Mouse (Mus musculus): ENCODE results near the gene Gm19935.

Gene Gm19935

DNA sequence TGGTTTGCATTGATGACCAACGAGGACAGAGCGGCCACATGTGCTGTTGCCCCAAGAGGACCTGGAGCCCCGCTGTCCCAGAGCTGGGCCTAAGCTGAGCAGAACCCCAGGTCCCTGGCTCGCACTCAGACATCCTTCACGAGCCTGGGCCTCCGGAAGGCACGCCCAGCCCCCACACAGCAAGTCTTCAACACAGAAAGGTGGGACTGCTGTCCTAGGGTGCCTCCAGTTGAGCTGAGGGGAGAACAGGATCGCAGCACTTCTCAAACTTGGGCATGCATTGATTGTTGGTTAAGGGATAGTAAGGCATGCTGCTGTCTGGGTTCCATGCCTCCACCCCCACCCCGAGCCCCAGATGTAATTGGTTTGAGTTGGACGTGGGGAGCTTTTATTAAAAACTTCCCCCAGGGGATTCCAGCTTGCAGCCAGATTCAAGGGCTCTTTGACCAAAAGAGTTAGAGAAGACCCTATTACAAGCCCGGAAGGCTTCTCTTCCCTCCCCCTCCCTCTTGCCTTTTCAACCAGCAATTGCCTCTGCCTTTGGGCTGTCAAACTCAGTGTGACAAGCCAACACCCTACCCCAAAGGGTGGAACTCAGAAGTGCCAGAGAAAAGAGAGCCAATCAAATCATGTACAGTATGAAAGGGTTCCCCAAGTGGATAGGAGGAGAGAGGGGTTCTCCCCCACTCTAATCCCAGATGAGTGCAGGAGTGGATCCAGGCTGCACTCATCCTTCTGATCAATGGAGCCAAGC, 12.0 kb upstream of the Gm19935 start:
- DNase-seq: peak in 1 of 2 experiments; percentile 15

DNA sequence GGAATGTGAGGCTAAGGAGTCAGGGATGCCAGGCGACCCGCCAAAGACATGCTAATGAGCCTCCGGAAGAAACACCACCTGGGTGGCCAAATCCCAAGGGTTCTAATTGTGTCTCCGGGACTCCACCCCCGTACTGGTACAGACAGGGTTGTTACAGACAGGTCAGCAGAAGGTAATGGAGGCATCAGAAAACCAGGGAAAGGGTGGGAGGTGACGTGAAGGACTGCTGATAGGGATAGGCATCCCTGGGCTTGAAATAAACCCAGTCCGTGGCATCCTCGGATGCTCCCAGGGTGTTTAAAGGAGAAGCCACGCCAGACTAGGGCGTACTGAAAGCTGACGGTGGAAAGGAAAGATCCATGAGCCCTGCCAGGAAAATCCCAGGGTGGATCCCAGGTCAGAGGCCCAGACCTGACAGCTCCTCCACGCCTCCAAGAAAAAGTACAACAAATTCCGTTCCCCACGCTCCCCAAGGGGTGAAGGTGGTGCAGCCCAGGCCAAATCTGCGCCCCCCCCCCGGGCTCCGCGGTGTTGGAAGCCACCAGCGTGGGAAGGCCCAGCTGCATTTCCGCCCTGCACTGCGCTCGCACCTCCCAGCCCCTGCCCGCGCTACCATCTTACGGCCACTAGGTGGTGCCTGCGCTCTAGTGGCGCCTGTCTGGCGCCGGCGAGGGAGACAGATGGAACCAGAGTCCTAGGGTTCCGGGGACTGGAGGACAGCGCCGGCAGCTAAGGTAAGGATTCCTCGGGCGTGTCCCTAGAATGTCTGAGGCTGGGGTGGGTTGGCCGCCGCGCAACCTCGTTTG, 11.2 kb upstream of the Gm19935 start, which contains the start of gene Chd9:
TSS of gene Chd9 (plus strand) at position 172 of the 806 bp plus-strand sequence.
- DNase-seq: peak; percentile 96 to 97

DNA sequence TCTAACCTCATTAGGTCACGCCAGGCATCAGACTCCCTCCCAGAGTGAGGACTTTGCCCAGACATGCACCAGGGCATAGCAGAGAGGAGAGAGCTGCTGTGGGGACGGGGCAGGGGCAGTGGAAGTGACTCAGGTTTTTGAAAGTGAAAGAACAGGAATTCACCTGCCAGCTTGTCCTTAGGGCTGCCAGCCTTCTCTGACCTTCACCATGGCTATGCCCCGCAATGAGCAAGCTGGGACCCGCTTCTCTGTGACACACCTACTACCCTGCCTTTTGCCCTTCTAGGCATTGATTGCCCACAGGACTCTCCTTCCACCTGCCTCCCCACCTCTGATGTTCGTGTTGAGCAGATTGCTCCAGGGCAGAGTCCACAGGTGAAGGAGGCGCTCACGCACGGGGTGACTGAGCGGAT, 8.3 kb upstream of the Gm19935 start:
- DNase-seq: no peak

- DNase-seq: no peak
Measured at GRCm38 (mm10) chr8:90822443-90822842, 5.2 kb upstream of the Gm19935 start.

DNA sequence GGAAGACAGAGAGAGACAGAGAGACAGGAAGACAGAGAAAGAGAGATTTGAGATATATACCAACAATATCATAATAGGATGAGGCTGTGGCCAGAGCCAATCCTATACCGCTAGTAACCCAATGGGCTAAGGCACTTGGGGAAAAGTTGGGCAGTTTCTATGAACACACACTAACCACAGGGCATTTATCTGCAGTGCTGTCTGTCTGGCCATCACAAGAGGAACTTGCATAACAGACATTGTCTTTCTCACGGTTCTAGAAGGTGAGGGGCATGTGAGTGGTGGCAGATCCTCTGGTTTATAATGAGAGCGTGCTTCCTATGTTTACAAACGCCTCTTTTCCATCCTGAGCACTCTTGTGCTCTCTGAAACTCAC, 3.1 kb upstream of the Gm19935 start:
- no peak for DNase-seq

- DNase-seq: no peak
Measured at GRCm38 (mm10) chr8:90819561-90820320, 2.5 kb upstream of the Gm19935 start.

- no peak for DNase-seq
Measured at GRCm38 (mm10) chr8:90816061-90816882, 921 bp downstream of the Gm19935 start.

DNA sequence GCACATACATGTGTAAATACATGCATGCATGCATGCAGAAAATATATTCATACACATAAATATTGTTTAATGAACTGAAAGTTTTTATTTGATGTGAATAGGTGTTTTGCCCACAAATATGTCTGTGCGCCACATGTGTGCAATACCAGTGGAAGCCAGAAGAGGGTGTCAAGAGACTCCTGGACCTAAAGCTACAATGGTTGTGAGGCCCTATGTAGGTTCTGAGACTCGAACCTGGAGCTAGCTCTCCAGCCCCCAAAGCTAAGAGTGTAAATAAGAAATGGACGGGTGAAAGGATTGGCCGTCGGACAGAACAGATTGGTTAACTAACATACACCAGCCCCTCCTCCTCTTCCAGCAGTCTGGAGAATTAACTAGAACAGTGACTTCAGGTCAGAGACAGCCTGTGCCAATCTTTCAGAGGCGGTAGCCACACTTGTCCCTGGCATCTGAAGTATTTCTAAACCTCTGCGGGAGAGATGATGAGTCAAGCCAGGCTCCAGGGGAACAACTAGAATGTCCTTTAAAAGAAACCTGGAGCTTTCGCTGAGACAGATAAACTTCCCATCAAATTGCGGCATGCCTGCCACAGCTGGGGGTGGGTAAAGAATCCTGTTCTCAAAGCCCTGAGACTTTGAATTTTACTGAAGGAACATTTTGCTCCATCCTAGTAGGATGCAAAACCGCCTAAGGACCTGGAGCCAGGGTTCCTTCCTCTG, 3.4 kb downstream of the Gm19935 start:
- DNase-seq: no peak

GRCm38 (mm10) chr8:90799473-90799872, 17.7 kb downstream of the Gm19935 start:
- DNase-seq: no peak

- peak; percentile 47 to 54 for DNase-seq
Measured at GRCm38 (mm10) chr8:90794990-90795861, 22.0 kb downstream of the Gm19935 start.

- DNase-seq: peak; percentile 71 to 78
Measured at GRCm38 (mm10) chr8:90793710-90794109, 23.5 kb downstream of the Gm19935 start.

DNA sequence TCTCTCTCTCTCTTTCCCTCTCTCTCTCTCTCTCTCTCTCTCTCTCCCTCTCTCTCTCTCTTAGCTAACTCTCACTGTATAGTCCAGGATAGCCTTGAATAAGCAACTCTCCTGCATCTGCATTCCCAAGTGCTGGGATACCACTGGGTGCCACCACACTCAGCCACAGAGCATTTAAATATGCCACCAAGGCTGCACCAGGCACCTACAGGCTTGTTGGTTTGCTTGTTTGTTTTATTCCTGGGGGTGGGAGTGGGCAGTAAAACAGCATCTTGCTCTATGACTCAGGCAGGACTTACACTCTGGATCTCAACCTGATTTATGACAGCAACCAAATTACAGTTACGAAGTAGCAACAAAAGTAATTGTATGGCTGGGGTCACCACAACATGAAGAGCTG, 25.6 kb downstream of the Gm19935 start:
- DNase-seq: no peak

GRCm38 (mm10) chr8:90769791-90770190, 47.4 kb downstream of the Gm19935 start:
- DNase-seq: no peak

All from cerebellum, postnatal 36 days (tissue).